Mouse (Mus musculus): ENCODE results near the gene Cacng3. TPM values are rescaled to one million over a fixed set of nuclear protein-coding genes. Genes with fewer than 3 reads are reported as not detected.

The Cacng3 gene
- polyA plus RNA-seq, 1 experiment from 2014 or later, result not detected

DNA sequence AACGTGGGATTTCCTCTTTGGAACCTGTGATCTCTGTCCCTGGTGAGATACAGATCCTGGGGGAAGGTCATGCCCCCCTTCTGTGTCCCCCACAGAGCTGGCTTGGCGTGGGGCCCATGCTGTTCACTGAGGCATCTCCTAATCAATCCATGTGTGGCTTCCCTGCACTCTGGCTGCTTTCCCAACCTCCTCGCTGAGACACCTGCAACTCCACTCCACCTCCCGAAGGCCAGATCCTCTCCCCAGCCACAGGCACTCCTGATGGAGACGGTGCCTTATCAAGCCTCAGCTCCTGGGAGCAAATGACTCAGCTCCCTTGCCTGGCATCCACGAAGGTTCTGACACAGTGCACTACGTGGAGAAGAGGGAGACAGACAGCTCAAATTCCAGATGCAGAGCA is 58.6 kb downstream of the Cacng3 start:
- Histone ChIP-seq H3K4me1 (replicated peaks; ENCODE audit: insufficient read depth, low read length) (no peaks in the 10 kb centered on the region), H3K4me3 (replicated peaks; ENCODE audit: low read depth, low read length) (no peak overlapping the region), H3K27ac (no peak overlapping the region), H3K4me2 (ENCODE audit: low read length) (no peak overlapping the region), H3K36me3 (ENCODE audit: insufficient read depth, low read length) (no peaks in the 10 kb centered on the region), H3K27me3 (ENCODE audit: insufficient read depth, low read length) (no peaks in the 10 kb centered on the region), H3K9me3 (replicated peaks; ENCODE audit: low read length) (no peaks in the 10 kb centered on the region), H3K9ac (ENCODE audit: low read depth, low read length) (no peak overlapping the region)
- ATAC-seq (replicated peaks; ENCODE audit: low FRiP score, low read depth) (no peak), DNase-seq (ENCODE audit: low spot score) (no peak)
- whole genome bisulfite sequencing, result 19% methylated on average over 7 of the region's 7 CpGs
- no peak for TF ChIP-seq CTCF (IDR thresholded peaks at IDR 0.05; ENCODE audit: low read depth)

DNA sequence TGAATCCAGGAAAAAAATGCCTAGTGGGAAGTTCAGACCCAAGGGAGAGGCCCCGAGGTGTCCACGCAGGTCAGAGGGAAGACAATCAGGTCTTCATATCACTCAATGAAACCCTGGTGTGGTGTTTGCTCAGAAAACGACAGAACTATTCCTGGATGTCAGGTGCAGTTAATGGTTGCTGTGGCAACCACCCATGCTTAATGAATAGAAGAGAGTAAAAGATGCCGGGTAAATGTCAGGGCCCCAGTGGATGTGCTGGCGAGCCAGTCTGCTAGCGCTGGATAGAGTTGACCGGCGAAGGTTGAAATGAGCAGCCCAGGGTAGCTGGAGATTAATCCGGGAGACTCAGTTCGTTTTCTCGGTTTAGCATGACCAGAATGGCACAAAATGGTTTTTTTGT is 65.0 kb downstream of the Cacng3 start:
- H3K9me3 ChIP-seq (replicated peaks; ENCODE audit: low read length), result no peaks in the 10 kb centered on the region
- ATAC-seq (replicated peaks; ENCODE audit: low FRiP score, low read depth) (no peak), DNase-seq (ENCODE audit: low spot score) (no peak)
- H3K9ac ChIP-seq (ENCODE audit: low read depth, low read length), result no peak overlapping the region
- 65% methylated on average over 11 of the region's 11 CpGs for WGBS
- no peaks in the 10 kb centered on the region for H3K27me3 ChIP-seq (ENCODE audit: insufficient read depth, low read length)
- TF ChIP-seq CTCF (IDR thresholded peaks at IDR 0.05; ENCODE audit: low read depth), result no peak
- no peak overlapping the region for H3K27ac ChIP-seq
- H3K4me2 ChIP-seq (ENCODE audit: low read length), result no peak overlapping the region
- no peaks in the 10 kb centered on the region for H3K4me1 ChIP-seq (replicated peaks; ENCODE audit: insufficient read depth, low read length)
- H3K4me3 ChIP-seq (replicated peaks; ENCODE audit: low read depth, low read length), result no peak overlapping the region
- no peaks in the 10 kb centered on the region for H3K36me3 ChIP-seq (ENCODE audit: insufficient read depth, low read length)

DNA sequence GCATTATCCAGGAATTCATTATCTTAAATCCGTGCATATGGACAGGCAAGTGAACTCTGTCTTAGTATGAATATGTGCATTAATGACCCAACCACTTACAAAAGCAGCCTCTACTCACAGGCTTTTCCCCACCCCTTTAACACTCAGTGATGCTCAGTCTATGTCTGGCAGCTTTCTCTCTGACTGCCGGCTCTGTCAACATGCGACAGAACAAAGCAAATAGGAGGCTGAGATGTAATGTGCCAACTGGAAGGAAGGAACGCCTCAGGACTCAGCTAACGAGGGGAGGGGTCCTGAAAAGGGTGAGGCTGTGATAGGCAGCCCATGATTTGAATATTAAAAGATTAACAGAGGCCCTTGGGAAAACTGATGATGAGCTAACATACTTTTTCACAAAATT is 68.2 kb downstream of the Cacng3 start:
- Histone ChIP-seq H3K9ac (ENCODE audit: low read depth, low read length) (no peak overlapping the region), H3K4me3 (replicated peaks; ENCODE audit: low read depth, low read length) (no peak overlapping the region), H3K27me3 (ENCODE audit: insufficient read depth, low read length) (no peaks in the 10 kb centered on the region), H3K27ac (no peak overlapping the region), H3K36me3 (ENCODE audit: insufficient read depth, low read length) (no peaks in the 10 kb centered on the region), H3K4me2 (ENCODE audit: low read length) (no peak overlapping the region), H3K9me3 (replicated peaks; ENCODE audit: low read length) (no peaks in the 10 kb centered on the region), H3K4me1 (replicated peaks; ENCODE audit: insufficient read depth, low read length) (no peaks in the 10 kb centered on the region)
- 57% methylated on average over 5 of the region's 5 CpGs for WGBS
- DNase-seq (ENCODE audit: low spot score), result no peak
- TF ChIP-seq CTCF (IDR thresholded peaks at IDR 0.05; ENCODE audit: low read depth), result no peak
- no peak for ATAC-seq (replicated peaks; ENCODE audit: low FRiP score, low read depth)

DNA sequence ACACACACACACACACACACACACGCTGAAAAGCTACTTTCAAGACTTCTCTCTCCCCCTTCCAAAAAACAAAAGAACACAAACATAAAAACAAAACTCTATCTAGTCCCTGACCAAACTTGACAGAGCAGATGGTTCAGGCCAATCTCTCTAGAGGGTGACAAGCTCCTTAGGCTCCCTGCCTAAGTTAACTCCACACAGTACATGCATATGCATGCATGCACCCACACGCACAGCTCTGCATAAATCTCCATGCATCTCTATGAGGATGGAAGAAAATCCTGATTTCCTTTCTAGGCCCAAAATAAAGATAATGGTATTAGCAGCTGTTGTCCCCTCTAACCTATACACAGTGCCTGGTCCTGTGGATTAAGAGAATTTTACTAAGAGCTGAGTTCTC is 70.4 kb downstream of the Cacng3 start:
- Histone ChIP-seq H3K36me3 (ENCODE audit: insufficient read depth, low read length) (no peaks in the 10 kb centered on the region), H3K4me1 (replicated peaks; ENCODE audit: insufficient read depth, low read length) (no peaks in the 10 kb centered on the region), H3K4me3 (replicated peaks; ENCODE audit: low read depth, low read length) (no peak overlapping the region), H3K4me2 (ENCODE audit: low read length) (no peak overlapping the region), H3K27me3 (ENCODE audit: insufficient read depth, low read length) (no peaks in the 10 kb centered on the region), H3K9ac (ENCODE audit: low read depth, low read length) (no peak overlapping the region), H3K9me3 (replicated peaks; ENCODE audit: low read length) (no peaks in the 10 kb centered on the region), H3K27ac (no peak overlapping the region)
- DNase-seq (ENCODE audit: low spot score) (no peak), ATAC-seq (replicated peaks; ENCODE audit: low FRiP score, low read depth) (no peak)
- WGBS, result 84% methylated on average over 2 of the region's 2 CpGs
- TF ChIP-seq CTCF (IDR thresholded peaks at IDR 0.05; ENCODE audit: low read depth), result no peak

DNA sequence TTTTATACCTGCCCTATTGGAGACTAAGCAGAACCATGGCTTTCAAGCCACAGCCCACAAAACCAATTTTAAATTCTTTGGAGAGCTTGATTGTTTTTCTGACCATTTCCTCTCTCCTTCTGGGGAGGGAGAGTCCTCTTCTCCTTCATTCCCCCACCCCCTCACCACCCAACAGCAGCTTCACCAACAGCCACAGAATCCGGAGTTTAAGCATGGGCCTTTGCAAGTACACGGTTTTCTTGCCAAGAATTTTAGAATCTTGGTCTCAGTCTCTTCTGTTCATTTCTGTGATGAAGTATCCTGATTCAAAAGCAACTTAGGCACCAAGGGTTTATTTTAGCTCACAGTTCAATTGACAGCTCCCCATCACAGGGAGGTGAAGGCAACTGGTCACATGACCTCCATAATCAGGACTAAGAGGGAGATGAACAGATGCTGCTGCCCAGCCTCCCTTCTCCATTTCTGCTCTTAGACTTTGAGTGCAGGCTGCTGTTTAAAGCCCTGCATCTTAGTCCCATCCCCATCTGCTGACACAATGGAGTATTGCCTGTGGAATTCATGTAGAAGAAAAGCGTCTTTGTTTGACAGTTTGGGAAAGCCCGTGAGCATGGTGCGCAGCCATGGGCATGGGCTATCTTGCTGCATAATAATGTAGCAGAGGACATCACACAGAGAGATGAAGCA is 85.8 kb downstream of the Cacng3 start:
- H3K4me1 ChIP-seq (replicated peaks; ENCODE audit: insufficient read depth, low read length), result no peaks in the 10 kb centered on the region
- no peak overlapping the region for H3K27ac ChIP-seq
- ATAC-seq (replicated peaks; ENCODE audit: low FRiP score, low read depth) (no peak), DNase-seq (ENCODE audit: low spot score) (no peak)
- no peak overlapping the region for H3K9ac ChIP-seq (ENCODE audit: low read depth, low read length)
- H3K9me3 ChIP-seq (replicated peaks; ENCODE audit: low read length), result no peaks in the 10 kb centered on the region
- no peak overlapping the region for H3K4me3 ChIP-seq (replicated peaks; ENCODE audit: low read depth, low read length)
- H3K27me3 ChIP-seq (ENCODE audit: insufficient read depth, low read length), result no peaks in the 10 kb centered on the region
- H3K4me2 ChIP-seq (ENCODE audit: low read length), result no peak overlapping the region
- H3K36me3 ChIP-seq (ENCODE audit: insufficient read depth, low read length), result no peaks in the 10 kb centered on the region
- TF ChIP-seq CTCF (IDR thresholded peaks at IDR 0.05; ENCODE audit: low read depth), result no peak
- WGBS, result 82% methylated on average over 5 of the region's 5 CpGs

DNA sequence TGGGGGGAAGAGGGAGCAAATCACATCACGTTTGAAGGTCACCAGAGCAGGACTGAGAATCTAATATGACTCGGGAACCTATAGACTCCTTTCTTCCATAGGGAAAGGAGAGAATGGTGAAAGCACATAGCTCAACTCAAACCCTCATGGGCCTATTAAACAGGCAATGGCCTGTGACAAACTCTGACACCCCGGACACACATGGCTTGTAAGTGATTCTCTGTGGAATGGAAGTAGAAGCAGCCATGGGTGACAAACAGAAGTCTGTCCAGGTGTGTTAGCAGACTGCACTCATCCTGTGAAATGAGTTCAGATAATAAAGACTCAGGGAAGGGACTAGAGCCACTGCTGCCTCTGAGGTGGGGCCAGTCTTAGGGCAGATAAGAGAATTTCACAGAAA is 88.4 kb downstream of the Cacng3 start:
- WGBS, result 37% methylated on average over 3 of the region's 3 CpGs
- no peak for TF ChIP-seq CTCF (IDR thresholded peaks at IDR 0.05; ENCODE audit: low read depth)
- no peak overlapping the region for H3K27ac ChIP-seq
- no peaks in the 10 kb centered on the region for H3K27me3 ChIP-seq (ENCODE audit: insufficient read depth, low read length)
- DNase-seq (ENCODE audit: low spot score), result peak; percentile 36
- no peak for ATAC-seq (replicated peaks; ENCODE audit: low FRiP score, low read depth)
- H3K4me2 ChIP-seq (ENCODE audit: low read length), result no peak overlapping the region
- H3K4me1 ChIP-seq (replicated peaks; ENCODE audit: insufficient read depth, low read length), result no peaks in the 10 kb centered on the region
- H3K4me3 ChIP-seq (replicated peaks; ENCODE audit: low read depth, low read length), result no peak overlapping the region
- H3K36me3 ChIP-seq (ENCODE audit: insufficient read depth, low read length), result no peaks in the 10 kb centered on the region
- H3K9me3 ChIP-seq (replicated peaks; ENCODE audit: low read length), result peaks cover 4% of the 10 kb centered on the region; the same call in 1 of the 2 replicates
- H3K9ac ChIP-seq (ENCODE audit: low read depth, low read length), result no peak overlapping the region

DNA sequence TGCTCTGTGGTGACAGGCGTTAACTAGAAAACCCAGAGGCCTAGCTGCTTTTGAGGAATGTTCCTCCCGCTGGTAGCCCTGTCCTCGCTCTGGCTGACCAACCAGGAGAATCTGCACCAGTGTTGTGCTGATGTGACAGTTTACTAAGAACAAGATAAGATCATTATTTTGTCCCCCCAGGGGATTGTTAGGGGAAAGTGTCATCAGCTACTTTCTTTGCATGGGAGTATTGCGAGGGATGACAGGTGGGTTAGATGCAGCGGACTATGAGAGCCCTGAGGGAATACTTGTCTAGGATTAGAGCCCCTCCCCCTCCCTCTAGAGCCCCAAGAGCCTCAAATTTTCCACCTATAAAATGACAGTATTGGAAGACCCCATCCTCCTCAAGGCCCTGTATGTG is 94.2 kb downstream of the Cacng3 start:
- Histone ChIP-seq H3K4me2 (ENCODE audit: low read length) (no peak overlapping the region), H3K9me3 (replicated peaks; ENCODE audit: low read length) (peaks cover 4% of the 10 kb centered on the region; the same call in 1 of the 2 replicates), H3K4me1 (replicated peaks; ENCODE audit: insufficient read depth, low read length) (no peaks in the 10 kb centered on the region), H3K36me3 (ENCODE audit: insufficient read depth, low read length) (no peaks in the 10 kb centered on the region), H3K27ac (no peak overlapping the region), H3K27me3 (ENCODE audit: insufficient read depth, low read length) (no peaks in the 10 kb centered on the region), H3K4me3 (replicated peaks; ENCODE audit: low read depth, low read length) (no peak overlapping the region), H3K9ac (ENCODE audit: low read depth, low read length) (no peak overlapping the region)
- 66% methylated on average over 5 of the region's 5 CpGs for WGBS
- ATAC-seq (replicated peaks; ENCODE audit: low FRiP score, low read depth) (no peak), DNase-seq (ENCODE audit: low spot score) (no peak)
- no peak for TF ChIP-seq CTCF (IDR thresholded peaks at IDR 0.05; ENCODE audit: low read depth)
